Mouse (Mus musculus) testis, adult 2 months (tissue): ENCODE results near the gene Timp3.

Experiments
- CTCF ChIP-seq: fragments of 200-500 bp; IDR thresholded peaks from 2 replicates; pipeline ENCODE4 v1.5.1; 2012; ENCODE audit warnings: low read depth, mild to moderate bottlenecking, inconsistent platforms, low read length, moderate library complexity; ENCODE audit not compliant: control insufficient read depth, insufficient read depth, insufficient replicate concordance
- POLR2A ChIP-seq: fragments of 200-500 bp; IDR thresholded peaks from 2 replicates; pipeline ENCODE4 v1.6.1; 2012; ENCODE audit warnings: low read depth, mild to moderate bottlenecking, inconsistent platforms, low read length, moderate library complexity; ENCODE audit not compliant: control insufficient read depth

GRCm38 (mm10) chr10:86275585-86275984 is 24.6 kb upstream of the Timp3 start:
- TF ChIP-seq CTCF, result no peak
- no peak for TF ChIP-seq POLR2A
